Mouse (Mus musculus): Measurements from ENCODE around the gene Krtap15. TPM values are rescaled to one million over a fixed set of nuclear protein-coding genes. Genes with fewer than 3 reads are reported as not detected.

Krtap15 gene
- total and polyA plus RNA-seq, 3 experiments, result not detected

GRCm38 (mm10) chr16:88851450-88851849, 31.4 kb downstream of the Krtap15 start:
- Histone ChIP-seq H3K4me1 (ENCODE audit: control insufficient read depth in 1 of 2, insufficient read depth in 2 of 2, low read length in 2 of 2) (no peaks in the 10 kb centered on the region), H3K27me3 (ENCODE audit: control insufficient read depth in 1 of 2, insufficient read depth in 2 of 2, low read length in 2 of 2) (no peaks in the 10 kb centered on the region), H3K79me2 (ENCODE audit: control insufficient read depth, insufficient read depth, low read length, poor library complexity) (no peaks in the 10 kb centered on the region), H3K27ac (ENCODE audit: control insufficient read depth, low read depth, low read length) (no peak overlapping the region), H3K9ac (ENCODE audit: control insufficient read depth, low read depth, low read length, poor library complexity, severe bottlenecking) (no peak overlapping the region), H3K36me3 (ENCODE audit: control insufficient read depth in 1 of 2, insufficient read depth in 2 of 2, low read length in 2 of 2) (no peaks in the 10 kb centered on the region), H3K4me3 (ENCODE audit: control insufficient read depth in 1 of 2, insufficient read depth in 1 of 2, low read depth in 2 of 2, low read length in 2 of 2) (no peak overlapping the region), H3K9me3 (replicated peaks; ENCODE audit: insufficient read depth, low read length) (no peaks in the 10 kb centered on the region)
- DNase-seq (ENCODE audit: low read depth, low spot score), result peak; percentile 36
- TF ChIP-seq RAD21 (IDR thresholded peaks at IDR 0.05; ENCODE audit: low read depth, low read length) (peak; percentile 24; the same call in 1 of the 2 replicates), CTCF (IDR thresholded peaks at IDR 0.05 in 2 of 3, conservative IDR thresholded peaks at IDR 0.05 in 1 of 3; ENCODE audit: control insufficient read depth in 1 of 3, insufficient read depth in 1 of 3, low read depth in 2 of 3, low read length in 3 of 3, poor library complexity in 1 of 3, severe bottlenecking in 1 of 3) (peak; percentile 50 to 64 (median 55)), ZC3H11A (IDR thresholded peaks at IDR 0.05; ENCODE audit: low read depth, low read length) (0 out of 2 replicates have a peak, but pooled peaks have one; percentile 25), SMC3 (IDR thresholded peaks at IDR 0.05; ENCODE audit: low read depth, low read length) (peak; percentile 66), EP300 (IDR thresholded peaks at IDR 0.05; ENCODE audit: low read depth in 1 of 2, low read length in 2 of 2) (no peak)

- Histone ChIP-seq H3K9ac (ENCODE audit: control insufficient read depth, low read depth, low read length, poor library complexity, severe bottlenecking) (no peak overlapping the region), H3K27ac (ENCODE audit: control insufficient read depth, low read depth, low read length) (no peak overlapping the region)
- no peak for TF ChIP-seq POLR2A (IDR thresholded peaks at IDR 0.05; ENCODE audit: control insufficient read depth in 1 of 2, insufficient read depth in 1 of 2, low read depth in 1 of 2, low read length in 2 of 2, poor library complexity in 1 of 2)
- TF ChIP-seq NELFE (IDR thresholded peaks at IDR 0.05; ENCODE audit: low read depth, low read length), result no peak
- no peak for TF ChIP-seq USF1 (IDR thresholded peaks at IDR 0.05; ENCODE audit: low read depth, low read length)
- no peak for TF ChIP-seq CHD1 (IDR thresholded peaks at IDR 0.05; ENCODE audit: low read depth, low read length)
- TF ChIP-seq POLR2AphosphoS5 (IDR thresholded peaks at IDR 0.05; ENCODE audit: borderline replicate concordance, low read depth, low read length), result no peak
- TF ChIP-seq MYC (IDR thresholded peaks at IDR 0.05; ENCODE audit: low read depth, low read length), result no peak
- TF ChIP-seq SMC3 (IDR thresholded peaks at IDR 0.05; ENCODE audit: low read depth, low read length), result no peak
- TF ChIP-seq RAD21 (IDR thresholded peaks at IDR 0.05; ENCODE audit: low read depth, low read length), result no peak
- no peak for TF ChIP-seq MXI1 (IDR thresholded peaks at IDR 0.05; ENCODE audit: low read depth, low read length)
- no peak for TF ChIP-seq KAT2A (conservative IDR thresholded peaks at IDR 0.05; ENCODE audit: low read depth, low read length)
- no peak for TF ChIP-seq TBP (IDR thresholded peaks at IDR 0.05; ENCODE audit: low read depth, low read length)
- no peak for TF ChIP-seq TCF12 (IDR thresholded peaks at IDR 0.05; ENCODE audit: low read depth, low read length)
- no peak for TF ChIP-seq NRF1 (IDR thresholded peaks at IDR 0.05; ENCODE audit: insufficient read depth, low read depth, low read length, poor library complexity, severe bottlenecking)
Observed at GRCm38 (mm10) chr16:88864887-88865407, 44.9 kb downstream of the Krtap15 start.

More at GRCm38 (mm10) chr16:88864887-88865407, 44.9 kb downstream of the Krtap15 start:
- Histone ChIP-seq H3K4me1 (ENCODE audit: control insufficient read depth in 1 of 2, insufficient read depth in 2 of 2, low read length in 2 of 2) (no peaks in the 10 kb centered on the region), H3K9me3 (replicated peaks; ENCODE audit: insufficient read depth, low read length) (no peaks in the 10 kb centered on the region), H3K79me2 (ENCODE audit: control insufficient read depth, insufficient read depth, low read length, poor library complexity) (no peaks in the 10 kb centered on the region), H3K36me3 (ENCODE audit: control insufficient read depth in 1 of 2, insufficient read depth in 2 of 2, low read length in 2 of 2) (no peaks in the 10 kb centered on the region), H3K4me3 (ENCODE audit: control insufficient read depth in 1 of 2, insufficient read depth in 1 of 2, low read depth in 2 of 2, low read length in 2 of 2) (no peak overlapping the region), H3K27me3 (ENCODE audit: control insufficient read depth in 1 of 2, insufficient read depth in 2 of 2, low read length in 2 of 2) (no peaks in the 10 kb centered on the region)
- no peak for DNase-seq (ENCODE audit: low read depth, low spot score)

Data from MEL (cell line).